Comparison of ENCODE assay signal across 18 mouse cellular contexts in genomic region chr13:94208892-94209291, GRCm38 (mm10).
DNase-seq lines count a peak whose midpoint lies in the region; ATAC-seq and TF ChIP-seq lines count a peak whose summit lies in the region.
"Had no signal": no experiment of that assay in that cellular context is flagged by ENCODE, and none has a peak within 500 bp of the region (broad histone marks: within the 10 kb centered on the region; RNA-seq: fewer than 3 reads in every experiment).

No protein-coding gene starts in this region.

- DNase-seq in cerebellum, adult 2 months, result no peak
- DNase-seq in cerebellum, adult 8-10 months, result no peak
- no peak for DNase-seq in layer of hippocampus, adult 2 months (ENCODE audit: low spot score in 2 of 2)
- DNase-seq in layer of hippocampus, postnatal 14 days (ENCODE audit: low spot score in 2 of 2), result no peak
- DNase-seq in CH12.LX (ENCODE audit: extremely low read depth) (no peak), ZHBTc4 (ENCODE audit: low read depth, low spot score) (peak; percentile 48)
- no peak for DNase-seq in embryo, embryonic 10 days (ENCODE audit: low spot score)
- no peak for DNase-seq in hindbrain, embryonic 14.5 days (ENCODE audit: low spot score)
- DNase-seq: adrenal gland, adult 8-10 months; cerebellum, postnatal 25 days; kidney, adult 8-10 months; liver, embryonic 13.5 days had no signal

- in situ Hi-C loops in CH12.LX (cut with MboI; ENCODE audit: low pct_ligation_motif_present, low pct_unique_long_range_greater_than_20kb, low sequenced_read_pairs), result no loop called here

- no peaks in the 10 kb centered on the region for H3K36me3 ChIP-seq in CH12.LX (replicated peaks in 1 of 2; ENCODE audit: control insufficient read depth in 1 of 2, insufficient read depth in 1 of 2, low read length in 1 of 2)
- H3K36me3 ChIP-seq in hindbrain, embryonic 14.5 days (replicated peaks; ENCODE audit: control insufficient read depth, insufficient read depth), result peaks cover 46% of the 10 kb centered on the region

- H3K9ac ChIP-seq in CH12.LX (ENCODE audit: insufficient read depth, low read depth), result no peak overlapping the region
- H3K9ac ChIP-seq in hindbrain, embryonic 14.5 days, result no peak overlapping the region
- H3K9ac ChIP-seq: embryonic facial prominence, embryonic 13.5 days; liver, embryonic 13.5 days; midbrain, embryonic 15.5 days; neural tube, embryonic 12.5 days had no signal

- H3K27ac ChIP-seq in cerebellum, adult 2 months (ENCODE audit: insufficient read depth, low read length), result no peak overlapping the region
- no peak overlapping the region for H3K27ac ChIP-seq in layer of hippocampus, adult 2 months
- no peak overlapping the region for H3K27ac ChIP-seq in CH12.LX (ENCODE audit: insufficient read depth, low read depth)
- H3K27ac ChIP-seq in hindbrain, embryonic 14.5 days, result no peak overlapping the region
- H3K27ac ChIP-seq: embryonic facial prominence, embryonic 13.5 days; forebrain, embryonic 10.5 days; hindbrain, embryonic 10.5 days; liver, embryonic 13.5 days; midbrain, embryonic 15.5 days; neural tube, embryonic 12.5 days had no signal

- H3K4me2 ChIP-seq in CH12.LX (ENCODE audit: insufficient read depth, low read depth, poor library complexity, severe bottlenecking), result no peak overlapping the region
- H3K4me2 ChIP-seq in hindbrain, embryonic 14.5 days (replicated peaks), result no peak overlapping the region
- H3K4me2 ChIP-seq: embryonic facial prominence, embryonic 13.5 days; heart, embryonic 11.5 days; liver, embryonic 13.5 days; midbrain, embryonic 15.5 days; neural tube, embryonic 12.5 days had no signal

- no peaks in the 10 kb centered on the region for H3K27me3 ChIP-seq in cerebellum, adult 2 months (ENCODE audit: control insufficient read depth, insufficient read depth, low read length)
- H3K27me3 ChIP-seq in CH12.LX (replicated peaks), result no peaks in the 10 kb centered on the region
- H3K27me3 ChIP-seq in hindbrain, embryonic 14.5 days (ENCODE audit: control insufficient read depth, insufficient read depth, low read length), result no peaks in the 10 kb centered on the region
- H3K27me3 ChIP-seq: embryonic facial prominence, embryonic 13.5 days; liver, embryonic 13.5 days; midbrain, embryonic 15.5 days; neural tube, embryonic 12.5 days had no signal

- peak; percentile 29 for TF ChIP-seq CTCF in cerebellum, adult 2 months (IDR thresholded peaks at IDR 0.05; ENCODE audit: borderline replicate concordance, insufficient read depth, low read depth, low read length)
- peak; percentile 70 for TF ChIP-seq CTCF in layer of hippocampus, adult 2 months (conservative IDR thresholded peaks at IDR 0.05)
- peak; percentile 28 to 34; a peak in 3 of 4 replicates for TF ChIP-seq CTCF in CH12.LX (conservative IDR thresholded peaks at IDR 0.05 in 1 of 2, IDR thresholded peaks at IDR 0.05 in 1 of 2; ENCODE audit: low read depth in 2 of 2, low read length in 2 of 2)

- TF ChIP-seq RAD21 in CH12.LX (IDR thresholded peaks at IDR 0.05; ENCODE audit: low read depth, low read length), result no peak

- TF ChIP-seq EP300 in CH12.LX (IDR thresholded peaks at IDR 0.05; ENCODE audit: low read length), result no peak

- no peaks in the 10 kb centered on the region for H3K9me3 ChIP-seq in CH12.LX (replicated peaks; ENCODE audit: low read length)
- H3K9me3 ChIP-seq in hindbrain, embryonic 14.5 days (ENCODE audit: control insufficient read depth, low read length), result peaks cover 4% of the 10 kb centered on the region; the same call in 1 of the 2 replicates
- H3K9me3 ChIP-seq: midbrain, embryonic 15.5 days had no signal

- H3K4me3 ChIP-seq in cerebellum, adult 2 months (replicated peaks; ENCODE audit: insufficient read depth, low read depth, low read length), result no peak overlapping the region
- H3K4me3 ChIP-seq in layer of hippocampus, adult 2 months, result no peak overlapping the region
- no peak overlapping the region for H3K4me3 ChIP-seq in CH12.LX (replicated peaks in 1 of 3; ENCODE audit: low read depth in 2 of 3, low read length in 2 of 3, poor library complexity in 1 of 3)
- H3K4me3 ChIP-seq in hindbrain, embryonic 14.5 days (replicated peaks; ENCODE audit: low read length), result no peak overlapping the region
- H3K4me3 ChIP-seq: embryonic facial prominence, embryonic 13.5 days; forebrain, embryonic 10.5 days; hindbrain, embryonic 10.5 days; liver, embryonic 13.5 days; midbrain, embryonic 15.5 days; neural tube, embryonic 12.5 days had no signal

- no peaks in the 10 kb centered on the region for H3K4me1 ChIP-seq in cerebellum, adult 2 months (ENCODE audit: control insufficient read depth, insufficient read depth, low read length)
- H3K4me1 ChIP-seq in CH12.LX (ENCODE audit: control insufficient read depth in 1 of 2, insufficient read depth in 2 of 2), result no peaks in the 10 kb centered on the region
- no peaks in the 10 kb centered on the region for H3K4me1 ChIP-seq in hindbrain, embryonic 14.5 days (replicated peaks; ENCODE audit: control insufficient read depth, insufficient read depth, low read length)
- H3K4me1 ChIP-seq: liver, embryonic 13.5 days; neural tube, embryonic 12.5 days had no signal

- dilution Hi-C loops in CH12.LX (cut with MboI; ENCODE audit: extremely low pct_ligation_motif_present, extremely low pct_unique_long_range_greater_than_20kb, low sequenced_read_pairs), result no loop called here

- H3K79me2 ChIP-seq in CH12.LX (replicated peaks; ENCODE audit: control insufficient read depth, extremely low read depth, insufficient read depth, poor library complexity, severe bottlenecking), result no peaks in the 10 kb centered on the region

- TF ChIP-seq POLR2A in cerebellum, adult 2 months (IDR thresholded peaks at IDR 0.05; ENCODE audit: borderline replicate concordance, insufficient read depth, low read length), result no peak
- no peak for TF ChIP-seq POLR2A in CH12.LX (IDR thresholded peaks at IDR 0.05; ENCODE audit: low read depth, low read length)

- no peak for ATAC-seq in hindbrain, embryonic 14.5 days (ENCODE audit: low FRiP score)
- ATAC-seq: midbrain, embryonic 15.5 days had no signal

TF ChIP-seq in CH12.LX, 34 proteins besides CTCF, POLR2A, EP300 and RAD21:
- no peak for TF ChIP-seq POLR2AphosphoS2 (IDR thresholded peaks at IDR 0.05; ENCODE audit: low read depth, low read length)
- TF ChIP-seq MXI1 (IDR thresholded peaks at IDR 0.05; ENCODE audit: low read depth, low read length), result no peak
- no peak for TF ChIP-seq ZKSCAN1 (IDR thresholded peaks at IDR 0.05; ENCODE audit: borderline replicate concordance, low read depth, low read length)
- no peak for TF ChIP-seq ZMIZ1 (IDR thresholded peaks at IDR 0.05; ENCODE audit: low read depth, low read length)
- no peak for TF ChIP-seq MAFK (IDR thresholded peaks at IDR 0.05; ENCODE audit: insufficient replicate concordance, low read length)
- TF ChIP-seq MEF2A (IDR thresholded peaks at IDR 0.05; ENCODE audit: borderline replicate concordance, low read depth, low read length), result no peak
- TF ChIP-seq TBP (conservative IDR thresholded peaks at IDR 0.05; ENCODE audit: low read depth, low read length), result no peak
- TF ChIP-seq MAZ (IDR thresholded peaks at IDR 0.05; ENCODE audit: low read depth, low read length), result no peak
TF ChIP-seq in CH12.LX: peak in this region for 0.
